Mouse (Mus musculus): ENCODE results near the gene Impdh2. TPM values are rescaled to one million over a fixed set of nuclear protein-coding genes. Genes with fewer than 3 reads are reported as not detected.

Gene Impdh2
- 133 and 142 TPM in 2 replicates for polyA plus RNA-seq (2015; fragmentation: Nextera tagmentation; extraction: Ambion mirVana)

GRCm38 (mm10) chr9:108560227-108560841 lies at the start of gene Impdh2:
Gene Impdh2 (plus strand): TSS chr9:108560286.

GRCm38 (mm10) chr9:108516380-108517251 lies 43.5 kb upstream of the Impdh2 start, which contains the start of gene Qrich1:
Gene Qrich1 (plus strand): TSS chr9:108516806.

DNA sequence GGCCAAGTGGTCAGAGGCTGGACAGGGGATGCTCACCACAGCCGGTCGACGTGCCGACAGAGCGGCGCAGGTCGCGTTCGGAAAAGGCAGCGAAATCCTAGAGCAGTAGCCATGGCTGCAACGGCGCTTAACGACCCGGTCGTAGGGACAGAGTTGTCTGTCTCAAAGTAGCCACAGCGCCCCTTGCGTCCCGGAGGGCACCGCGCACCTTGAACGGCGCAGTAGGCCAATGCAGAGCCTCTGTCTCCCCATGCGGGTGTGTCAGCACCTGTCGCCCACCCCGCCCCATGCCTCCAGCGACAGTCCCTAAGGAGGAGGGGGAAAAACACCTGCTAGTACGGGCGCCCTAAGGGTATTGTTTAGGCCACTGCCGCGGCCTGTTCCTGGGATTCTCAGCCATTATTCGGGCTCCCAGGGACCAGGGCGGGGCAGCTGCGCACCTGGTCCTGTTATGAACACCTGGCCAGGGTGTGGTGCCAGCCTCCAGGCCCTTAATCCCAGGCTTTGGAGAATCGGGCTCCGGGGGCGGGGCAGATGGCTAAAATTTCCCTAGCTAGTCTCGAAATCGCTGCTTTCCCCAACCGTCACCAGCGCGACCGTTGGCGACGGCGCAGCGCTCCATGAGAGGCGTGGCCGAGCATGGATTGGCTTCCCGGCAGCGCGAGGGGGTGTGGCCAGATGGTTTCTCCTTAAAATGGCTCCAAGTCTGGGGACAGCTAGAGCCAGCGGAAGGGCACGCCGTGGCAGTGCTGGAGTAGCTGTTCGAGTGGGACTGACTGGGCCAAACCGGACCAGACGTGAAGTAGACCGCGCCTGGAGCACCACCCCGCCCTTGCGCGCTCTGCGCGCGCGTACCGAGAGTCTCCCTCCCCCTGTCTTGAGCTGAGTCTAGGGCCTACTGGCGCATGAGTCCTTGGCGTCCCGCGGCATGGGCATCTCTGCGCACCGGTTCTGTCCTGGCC lies 7.0 kb downstream of the Impdh2 start, which contains the start of gene Ndufaf3:
Gene Ndufaf3 (minus strand): TSS at position 620 of the 962 bp plus-strand sequence.

GRCm38 (mm10) chr9:108569381-108570206 lies 9.5 kb downstream of the Impdh2 start, which contains the start of gene Dalrd3:
Gene Dalrd3 (plus strand): TSS chr9:108569886.

GRCm38 (mm10) chr9:108578545-108579343 lies 18.7 kb downstream of the Impdh2 start, which contains the start of gene Wdr6:
Gene Wdr6 (minus strand): TSS chr9:108578739.

DNA sequence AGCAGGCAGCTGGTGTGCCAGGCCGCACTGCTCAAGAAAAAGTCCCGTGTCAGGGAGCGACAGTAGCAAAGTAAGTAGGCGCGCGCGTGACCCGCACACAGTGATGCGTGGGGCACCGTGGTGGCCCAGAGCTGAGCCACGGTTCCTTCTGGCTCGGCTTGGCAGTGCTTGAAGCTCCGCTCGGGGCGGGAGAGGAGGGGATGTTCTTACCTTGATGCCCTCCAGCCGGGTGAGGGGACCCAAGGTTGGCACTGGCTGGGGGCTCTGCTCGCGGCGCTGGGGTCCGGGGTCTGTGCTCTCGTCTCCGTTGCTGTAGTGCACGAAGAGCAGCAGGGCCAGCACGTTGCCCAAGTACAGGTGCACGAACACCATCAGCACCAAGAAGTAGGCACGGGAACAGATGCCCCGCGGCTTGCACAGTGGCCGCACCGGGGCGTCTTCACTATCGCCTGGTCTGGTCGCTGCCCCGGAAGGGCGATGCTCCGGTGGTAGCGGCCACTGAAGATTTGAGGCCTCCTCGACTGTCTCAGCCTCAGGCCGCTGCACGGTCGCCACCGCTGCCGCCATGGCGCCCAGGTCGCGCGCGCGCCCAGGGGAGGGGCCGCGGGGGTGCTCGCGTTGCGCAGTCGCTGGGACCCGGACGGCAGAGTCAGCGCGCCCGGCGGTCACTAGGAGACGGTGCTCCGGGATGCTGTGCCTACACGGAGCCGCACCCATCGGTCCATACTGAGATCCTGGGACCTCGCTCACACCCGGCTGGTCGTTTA lies 37.1 kb downstream of the Impdh2 start, which contains the start of gene P4htm:
Gene P4htm (minus strand): TSS at position 670 of the 767 bp plus-strand sequence.

MicroRNA genes within 50 kb of the gene (microRNA counts, 519-probe panel; counts per million panel counts)
- microRNA mmu-miR-191 (7,075 counts per million, percentile 66 among the panel's probes with 10 or more counts), microRNA mmu-miR-425 (6,148 counts per million, percentile 51 among the panel's probes with 10 or more counts)

Other genes with a start within 250 kb of the Impdh2 start
- 5,787 and 6,504 TPM in 2 replicates for gene Gpx1, start 221.4 kb upstream of the Impdh2 start, polyA plus RNA-seq (2015; fragmentation: Nextera tagmentation; extraction: Ambion mirVana)
- gene Usp4, start 212.4 kb upstream of the Impdh2 start, polyA plus RNA-seq (2015; fragmentation: Nextera tagmentation; extraction: Ambion mirVana) = 61.2 and 62.7 TPM in 2 replicates
- 0.54 and 0.85 TPM in 2 replicates for gene 1700102P08Rik, start 167.5 kb upstream of the Impdh2 start, polyA plus RNA-seq (2015; fragmentation: Nextera tagmentation; extraction: Ambion mirVana)
- 0.32 and 0.34 TPM in 2 replicates for gene Ccdc36, start 131.8 kb upstream of the Impdh2 start, polyA plus RNA-seq (2015; fragmentation: Nextera tagmentation; extraction: Ambion mirVana)
- gene BC048562, start 123.8 kb upstream of the Impdh2 start, polyA plus RNA-seq (2015; fragmentation: Nextera tagmentation; extraction: Ambion mirVana) = not detected in 2 replicates
- gene Ccdc71, start 99.8 kb upstream of the Impdh2 start, polyA plus RNA-seq (2015; fragmentation: Nextera tagmentation; extraction: Ambion mirVana) = 20.1 and 25.2 TPM in 2 replicates
- 16.0 and 20.4 TPM in 2 replicates for gene Klhdc8b, start 98.7 kb upstream of the Impdh2 start, polyA plus RNA-seq (2015; fragmentation: Nextera tagmentation; extraction: Ambion mirVana)
- 8.5 and 13.8 TPM in 2 replicates for gene Lamb2, start 80.5 kb upstream of the Impdh2 start, polyA plus RNA-seq (2015; fragmentation: Nextera tagmentation; extraction: Ambion mirVana)
- 26.9 and 32.9 TPM in 2 replicates for gene Usp19, start 69.7 kb upstream of the Impdh2 start, polyA plus RNA-seq (2015; fragmentation: Nextera tagmentation; extraction: Ambion mirVana)
- gene Qars, start 52.6 kb upstream of the Impdh2 start, polyA plus RNA-seq (2015; fragmentation: Nextera tagmentation; extraction: Ambion mirVana) = 66.4 and 70.2 TPM in 2 replicates
- 44.9 and 46.3 TPM in 2 replicates for gene Qrich1, start 43.5 kb upstream of the Impdh2 start, polyA plus RNA-seq (2015; fragmentation: Nextera tagmentation; extraction: Ambion mirVana)
- 35.2 and 36.8 TPM in 2 replicates for gene Ndufaf3, start 7.1 kb downstream of the Impdh2 start, polyA plus RNA-seq (2015; fragmentation: Nextera tagmentation; extraction: Ambion mirVana)
- 41.3 and 48.5 TPM in 2 replicates for gene Dalrd3, start 9.6 kb downstream of the Impdh2 start, polyA plus RNA-seq (2015; fragmentation: Nextera tagmentation; extraction: Ambion mirVana)
- gene Wdr6, start 18.5 kb downstream of the Impdh2 start, polyA plus RNA-seq (2015; fragmentation: Nextera tagmentation; extraction: Ambion mirVana) = 14.2 and 15.7 TPM in 2 replicates
- 1.7 and 2.4 TPM in 2 replicates for gene P4htm, start 37.4 kb downstream of the Impdh2 start, polyA plus RNA-seq (2015; fragmentation: Nextera tagmentation; extraction: Ambion mirVana)
- gene Arih2, start 89.1 kb downstream of the Impdh2 start, polyA plus RNA-seq (2015; fragmentation: Nextera tagmentation; extraction: Ambion mirVana) = 29.6 and 33.5 TPM in 2 replicates
- 30.9 and 34.3 TPM in 2 replicates for gene Slc25a20, start 101.8 kb downstream of the Impdh2 start, polyA plus RNA-seq (2015; fragmentation: Nextera tagmentation; extraction: Ambion mirVana)
- gene Prkar2a, start 129.0 kb downstream of the Impdh2 start, polyA plus RNA-seq (2015; fragmentation: Nextera tagmentation; extraction: Ambion mirVana) = 5.9 and 8.6 TPM in 2 replicates
- gene Ip6k2, start 223.5 kb downstream of the Impdh2 start, polyA plus RNA-seq (2015; fragmentation: Nextera tagmentation; extraction: Ambion mirVana) = 16.3 and 19.8 TPM in 2 replicates
- 7.3 and 7.6 TPM in 2 replicates for gene Nckipsd, start 248.1 kb downstream of the Impdh2 start, polyA plus RNA-seq (2015; fragmentation: Nextera tagmentation; extraction: Ambion mirVana)

Data from spleen, postnatal 0 days (tissue).